Mouse (Mus musculus) liver, adult 2 months (tissue): ENCODE data around the gene Tmem204. TPM values are rescaled to one million over a fixed set of nuclear protein-coding genes. Genes with fewer than 3 reads are reported as not detected.

Experiments
- DNase-seq: peaks from one replicate; pipeline ENCODE4 v3.0.0-alpha.2; 2011; ENCODE audit warnings: low read depth, low spot score; ENCODE audit errors: extremely low read depth
- H3K27ac ChIP-seq: fragments of 200-500 bp; replicated peaks from 2 replicates; pipeline ENCODE4 v1.5.1; 2012; ENCODE audit warnings: low read depth, mild to moderate bottlenecking, control low read depth, inconsistent platforms, low read length; ENCODE audit not compliant: insufficient read depth
- H3K27me3 ChIP-seq: fragments of 200-500 bp; 2 replicates; pipeline ENCODE4 v1.6.1; 2012; ENCODE audit warnings: mild to moderate bottlenecking, moderate library complexity, low read length, inconsistent platforms; ENCODE audit not compliant: control insufficient read depth, insufficient read depth
- H3K36me3 ChIP-seq: fragments of 200-500 bp; 2 replicates; pipeline ENCODE4 v1.6.1; 2012; ENCODE audit warnings: low read length, inconsistent platforms; ENCODE audit not compliant: control insufficient read depth, insufficient read depth
- H3K4me1 ChIP-seq: fragments of 200-500 bp; 2 replicates; pipeline ENCODE4 v1.6.1; 2011; ENCODE audit warnings: low read length; ENCODE audit not compliant: control insufficient read depth, insufficient read depth
- H3K4me3 ChIP-seq: fragments of 200-500 bp; 2 replicates; pipeline ENCODE4 v1.5.1; 2011; ENCODE audit warnings: low read depth, mild to moderate bottlenecking, control low read depth, low read length, moderate library complexity; ENCODE audit not compliant: insufficient read depth
- H3K79me2 ChIP-seq: fragments of 200-500 bp; 2 replicates; pipeline ENCODE4 v1.6.1; 2012; ENCODE audit warnings: inconsistent platforms, mild to moderate bottlenecking, low read length, moderate library complexity; ENCODE audit not compliant: control insufficient read depth, insufficient read depth
- H3K9ac ChIP-seq: fragments of 200-500 bp; 2 replicates; pipeline ENCODE4 v1.6.1; 2012; ENCODE audit warnings: low read depth, mild to moderate bottlenecking, control low read depth, inconsistent platforms, low read length
- CTCF ChIP-seq: fragments of 200-500 bp; IDR thresholded peaks from 2 replicates; pipeline ENCODE4 v1.5.1; 2011; ENCODE audit warnings: low read depth, low read length, control low read depth
- POLR2A ChIP-seq: fragments of 200-500 bp; IDR thresholded peaks from 2 replicates; pipeline ENCODE4 v1.6.1; 2011; ENCODE audit warnings: low read length, control low read depth; ENCODE audit not compliant: insufficient read depth; ENCODE audit errors: extremely low read depth
- WGBS: fragments of 180-500 bp; shearing (Covaris S2); methylation state at CpG from one replicate; pipeline ENCODE4 v1.1.7; 2018; 5-methylcytosine and 5-hydroxymethylcytosine counted together
- polyA plus RNA-seq: library from polyadenylated mRNA; depleted of rRNA; stranded (reverse); fragments of >200 nt; gene quantifications from 2 replicates; pipeline ENCODE4 v1.2.3, GENCODE M21; 2012
- total RNA-seq: library from RNA; depleted of rRNA; stranded (reverse); fragments of >200 nt; gene quantifications from 2 replicates; pipeline ENCODE4 v1.2.3, GENCODE M21; 2014

Gene Tmem204
- total and polyA plus RNA-seq, 2 experiments: 19.1 to 22.3 TPM

DNA sequence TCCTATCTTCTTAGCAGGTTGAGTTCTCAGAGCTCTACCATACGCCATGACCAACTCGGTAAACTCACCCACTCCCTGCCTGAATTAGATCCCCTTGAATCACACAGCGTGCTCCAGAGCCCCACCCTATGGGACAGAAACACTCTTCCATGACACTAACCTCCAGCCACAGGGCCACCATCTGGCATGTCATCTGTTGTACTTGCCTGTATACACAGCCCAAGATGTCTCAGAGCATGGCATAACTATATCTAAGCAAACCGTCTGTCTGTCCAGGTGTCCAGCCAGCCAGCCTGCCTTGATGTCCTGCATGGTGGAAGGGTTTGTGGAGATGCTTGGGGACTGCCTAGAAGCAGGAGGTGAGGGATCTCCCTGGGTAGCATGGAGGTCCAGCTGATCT lies 6.5 kb downstream of the Tmem204 start:
- H3K9ac ChIP-seq: no peak overlapping the region
- H3K27me3 ChIP-seq: no peaks in the 10 kb centered on the region
- DNase-seq: no peak
- H3K27ac ChIP-seq: no peak overlapping the region
- H3K4me3 ChIP-seq: no peak overlapping the region
- 88% methylated on average over 4 of the region's 4 CpGs for WGBS
- H3K4me1 ChIP-seq: no peaks in the 10 kb centered on the region
- H3K79me2 ChIP-seq: no peaks in the 10 kb centered on the region; the same call in 1 of the 2 replicates
- TF ChIP-seq POLR2A: no peak
- no peak for TF ChIP-seq CTCF
- no peaks in the 10 kb centered on the region for H3K36me3 ChIP-seq

DNA sequence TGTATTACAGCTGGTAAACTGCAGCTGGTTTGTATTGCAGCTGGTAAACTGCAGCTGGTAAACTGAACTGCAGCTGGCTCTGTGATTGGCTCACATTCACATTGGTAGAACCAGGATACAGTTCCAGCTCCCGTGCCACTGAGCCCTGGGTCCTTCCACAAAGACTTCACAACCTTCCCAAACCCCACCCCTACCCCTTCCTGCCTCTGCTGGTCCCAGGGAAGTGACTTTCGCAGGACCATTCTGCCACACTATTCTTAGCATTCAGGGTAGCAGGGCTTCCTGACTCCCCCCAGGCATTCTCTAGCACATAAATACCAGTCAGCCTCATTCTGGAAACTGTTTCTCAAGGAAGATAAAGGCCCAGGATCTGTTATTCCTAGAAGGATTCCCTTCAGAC lies 14.7 kb downstream of the Tmem204 start:
- Histone ChIP-seq H3K36me3 (no peaks in the 10 kb centered on the region), H3K79me2 (no peaks in the 10 kb centered on the region; the same call in 1 of the 2 replicates), H3K27me3 (no peaks in the 10 kb centered on the region), H3K9ac (no peak overlapping the region), H3K4me1 (peaks cover 18% of the 10 kb centered on the region), H3K27ac (peak overlapping the region; percentile 71; the same call in 1 of the 2 replicates), H3K4me3 (no peak overlapping the region)
- TF ChIP-seq CTCF (no peak), POLR2A (no peak)
- WGBS: 43% methylated on average over 2 of the region's 2 CpGs
- peak; percentile 15 for DNase-seq

DNA sequence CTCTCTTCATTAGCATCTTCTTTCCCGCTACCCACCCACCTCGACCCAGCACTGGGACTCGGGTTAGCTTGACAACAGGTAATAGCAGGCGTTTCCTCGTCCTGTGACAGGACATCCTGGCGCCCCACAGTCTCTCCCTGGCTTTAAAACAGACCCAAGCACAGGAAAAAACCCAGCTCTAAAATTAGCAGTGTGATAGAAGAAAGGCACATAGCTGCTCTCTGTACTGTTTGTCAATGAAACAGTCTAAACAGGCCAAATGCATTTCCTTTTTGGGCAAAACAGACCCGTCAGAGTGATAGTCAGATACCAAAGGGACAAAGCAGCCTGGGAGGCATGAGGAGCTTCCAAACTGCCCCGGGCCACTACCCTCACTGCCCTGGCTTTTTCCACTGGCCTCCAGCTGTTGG lies 15.9 kb downstream of the Tmem204 start:
- Histone ChIP-seq H3K9ac (no peak overlapping the region), H3K4me3 (no peak overlapping the region), H3K27me3 (no peaks in the 10 kb centered on the region), H3K36me3 (no peaks in the 10 kb centered on the region), H3K27ac (peak overlapping the region; percentile 76), H3K79me2 (no peaks in the 10 kb centered on the region), H3K4me1 (peaks cover 18% of the 10 kb centered on the region)
- DNase-seq: peak; percentile 51
- WGBS: 68% methylated on average over 8 of the region's 8 CpGs
- TF ChIP-seq POLR2A (no peak), CTCF (no peak)

DNA sequence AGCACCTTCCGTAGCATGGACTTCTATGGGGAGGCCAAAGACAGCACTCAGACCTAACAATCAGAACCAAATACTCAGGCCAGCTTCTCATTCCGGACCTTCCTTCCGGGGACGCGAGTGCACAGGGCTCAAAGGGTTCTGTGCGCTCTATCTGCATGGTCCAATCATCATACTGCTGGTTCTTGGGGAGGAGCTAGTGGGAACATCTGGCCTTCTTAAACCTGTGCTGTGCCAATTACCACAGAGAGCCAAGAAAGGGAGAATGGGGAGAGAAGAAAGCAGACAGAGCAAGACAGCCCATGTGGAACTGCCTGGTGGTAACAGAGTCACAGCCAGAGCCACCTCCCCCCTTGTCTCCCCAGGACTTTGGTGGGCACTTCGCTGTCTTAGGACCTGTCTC lies 16.8 kb downstream of the Tmem204 start:
- TF ChIP-seq POLR2A: no peak
- TF ChIP-seq CTCF: no peak
- 84% methylated on average over 7 of the region's 7 CpGs for WGBS
- peak; percentile 18 for DNase-seq
- Histone ChIP-seq H3K9ac (no peak overlapping the region), H3K27me3 (no peaks in the 10 kb centered on the region), H3K79me2 (no peaks in the 10 kb centered on the region), H3K36me3 (no peaks in the 10 kb centered on the region), H3K4me3 (no peak overlapping the region), H3K4me1 (peaks cover 18% of the 10 kb centered on the region), H3K27ac (peak overlapping the region; percentile 76)

DNA sequence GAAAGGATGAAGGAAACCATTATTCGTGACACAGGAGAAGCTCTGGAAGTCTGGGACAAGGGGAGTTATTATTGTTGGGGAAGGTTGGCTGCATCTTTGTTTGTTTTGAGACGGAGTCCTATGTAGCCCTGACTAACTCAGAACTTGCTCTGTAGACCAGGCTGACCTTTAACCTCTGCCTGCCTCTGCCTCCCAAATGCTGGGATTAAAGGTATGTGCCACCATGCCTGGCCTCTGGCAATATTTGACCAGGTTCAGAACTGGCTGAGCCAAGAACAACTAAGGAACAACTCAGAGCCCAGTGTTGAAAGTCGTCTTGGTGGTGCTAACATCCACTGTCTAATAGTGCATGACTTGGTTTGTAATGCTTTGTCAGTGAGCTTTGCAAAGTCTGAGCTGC lies 18.2 kb downstream of the Tmem204 start:
- Histone ChIP-seq H3K4me3 (no peak overlapping the region), H3K4me1 (peaks cover 18% of the 10 kb centered on the region), H3K36me3 (no peaks in the 10 kb centered on the region), H3K9ac (no peak overlapping the region), H3K27me3 (no peaks in the 10 kb centered on the region), H3K27ac (peak overlapping the region; percentile 63), H3K79me2 (no peaks in the 10 kb centered on the region)
- TF ChIP-seq POLR2A (no peak), CTCF (no peak)
- peak; percentile 30 for DNase-seq
- 37% methylated on average over 3 of the region's 3 CpGs for WGBS

DNA sequence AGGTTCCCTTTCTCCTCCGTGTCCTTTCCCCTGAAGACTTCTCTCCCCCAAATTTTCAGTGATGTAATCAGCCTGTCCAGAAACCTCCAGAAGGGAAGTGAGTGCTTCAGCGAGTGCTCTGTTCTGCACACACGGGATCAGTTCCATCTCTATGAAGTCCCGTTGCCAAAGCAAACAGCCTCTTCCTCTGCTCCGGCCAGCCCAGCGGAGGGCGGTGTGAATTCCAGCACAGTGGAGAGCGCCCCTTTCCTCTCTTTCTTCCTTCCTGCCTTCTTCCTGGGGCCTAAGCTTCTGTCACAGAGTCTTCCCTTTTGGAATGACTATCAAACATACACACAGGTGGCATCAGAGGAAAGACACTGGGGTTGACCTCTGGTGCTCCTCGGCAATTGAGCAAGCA lies 19.0 kb downstream of the Tmem204 start:
- Histone ChIP-seq H3K4me1 (peaks cover 18% of the 10 kb centered on the region), H3K79me2 (no peaks in the 10 kb centered on the region), H3K36me3 (no peaks in the 10 kb centered on the region), H3K9ac (no peak overlapping the region), H3K27ac (peak overlapping the region; percentile 63), H3K27me3 (no peaks in the 10 kb centered on the region), H3K4me3 (no peak overlapping the region)
- DNase-seq: peak; percentile 52
- TF ChIP-seq POLR2A (no peak), CTCF (0 out of 2 replicates have a peak, but pooled peaks have one; percentile 6)
- WGBS: 19% methylated on average over 9 of the region's 9 CpGs
